In genomic region chr19:41932686-41933085, GRCm38 (mm10) we compare ENCODE assay signal across 8 mouse cellular contexts. TPM values are rescaled to one million over a fixed set of nuclear protein-coding genes. Genes with fewer than 3 reads are reported as not detected.
A peak's percentile ranks its signal among the peaks of the same experiment; 100 is the strongest.
DNase-seq lines count a peak whose midpoint lies in the region; ATAC-seq and TF ChIP-seq lines count a peak whose summit lies in the region.

No protein-coding gene starts in this region.

- TF ChIP-seq CTCF in left cerebral cortex, adult 2 months (IDR thresholded peaks at IDR 0.05): no peak
- no peak for TF ChIP-seq CTCF in olfactory bulb, adult 2 months (IDR thresholded peaks at IDR 0.05; ENCODE audit: insufficient read depth, low read depth, low read length)

- WGBS in limb, embryonic 15.5 days: under 1% methylated on average over 28 of the region's 28 CpGs
- 0% methylated on average over 28 of the region's 28 CpGs for WGBS in olfactory bulb, adult 2 months

- peak overlapping the region; percentile 72 for H3K4me2 ChIP-seq in limb, embryonic 15.5 days

- H3K27me3 ChIP-seq in limb, embryonic 15.5 days: no peaks in the 10 kb centered on the region

- peak overlapping the region; percentile 73 for H3K9ac ChIP-seq in limb, embryonic 15.5 days

- peaks cover 17% of the 10 kb centered on the region for H3K4me1 ChIP-seq in limb, embryonic 15.5 days
- peaks cover 3% of the 10 kb centered on the region; the same call in 1 of the 2 replicates for H3K4me1 ChIP-seq in olfactory bulb, adult 2 months (ENCODE audit: control insufficient read depth, insufficient read depth, low read length)

- H3K36me3 ChIP-seq in limb, embryonic 15.5 days: peaks cover 25% of the 10 kb centered on the region

- H3K9me3 ChIP-seq in limb, embryonic 15.5 days: no peaks in the 10 kb centered on the region

- peak overlapping the region; percentile 71 for H3K27ac ChIP-seq in left cerebral cortex, adult 2 months
- H3K27ac ChIP-seq in limb, embryonic 15.5 days: peak overlapping the region; percentile 67; the same call in 1 of the 2 replicates
- H3K27ac ChIP-seq in olfactory bulb, adult 2 months (ENCODE audit: insufficient read depth, low read depth, low read length): no peak overlapping the region

- DNase-seq in left cerebral cortex, adult 2 months (ENCODE audit: extremely low spot score in 1 of 2, low spot score in 2 of 2): no peak
- DNase-seq in left cerebral cortex, adult 18-20 months (ENCODE audit: low spot score in 2 of 2): no peak
- peak; percentile 50 for DNase-seq in MN1 (ENCODE audit: low spot score)
- DNase-seq in left cerebral cortex, adult 8-10 months (ENCODE audit: low spot score in 2 of 2): no peak
- DNase-seq in kidney, postnatal 36 days: no peak

- peak overlapping the region; percentile 86 for H3K4me3 ChIP-seq in left cerebral cortex, adult 2 months
- peak overlapping the region; percentile 67 for H3K4me3 ChIP-seq in limb, embryonic 15.5 days
- peak overlapping the region; percentile 92 for H3K4me3 ChIP-seq in olfactory bulb, adult 2 months (ENCODE audit: insufficient read depth, low read depth, low read length)

- ATAC-seq in erythroblast, adult 5-6 weeks (replicated peaks; ENCODE audit: low FRiP score, poor library complexity, severe bottlenecking): peak; percentile 46
- ATAC-seq in limb, embryonic 15.5 days (ENCODE audit: insufficient number of reproducible peaks, low FRiP score, low TSS enrichment, low read depth): no peak

- intact Hi-C loops in left cerebral cortex, adult 2 months (cut with DNase I): no loop called here

- no peak for TF ChIP-seq POLR2A in olfactory bulb, adult 2 months (IDR thresholded peaks at IDR 0.05; ENCODE audit: insufficient read depth, low read depth, low read length)

RNA-seq across cellular contexts. Expression of gene Exosc1, which starts 0.5 kb away (rescaled TPM):
- 10 to 100 TPM; 22.7 to 27.9 TPM for total RNA-seq in left cerebral cortex, adult 2 months (2021)
- 10 to 100 TPM; 20.4 to 30.6 TPM for total RNA-seq in left cerebral cortex, adult 18-20 months (2021)
- total RNA-seq in erythroblast, adult 5-6 weeks (2015; ENCODE audit: low replicate concordance): 14.0 and 14.6 TPM in 2 replicates
- 12.8 and 14.1 TPM in 2 replicates for total RNA-seq in erythroblast, adult 5-6 weeks (2017; ENCODE audit: low replicate concordance)
- polyA plus RNA-seq in limb, embryonic 15.5 days (2015; fragmentation: Nextera tagmentation; extraction: Ambion mirVana): 70.4 and 70.7 TPM in 2 replicates
- polyA plus RNA-seq in olfactory bulb, adult 2 months (2012; ENCODE audit: insufficient read depth, insufficient read length, low replicate concordance, missing spikeins): not detected in 2 replicates
- total RNA-seq in left cerebral cortex, adult 8-10 months (2022): 10 to 100 TPM; 26.0 to 31.7 (median 29.0) TPM

RNA-seq across cellular contexts. Expression of gene Zdhhc16, which starts 0.6 kb away (rescaled TPM):
- 10 to 100 TPM; 39.3 to 48.9 TPM for total RNA-seq in left cerebral cortex, adult 2 months (2021)
- total RNA-seq in left cerebral cortex, adult 18-20 months (2021): 10 to 100 TPM; 42.7 to 49.4 TPM
- total RNA-seq in erythroblast, adult 5-6 weeks (2015; ENCODE audit: low replicate concordance): 20.2 and 22.6 TPM in 2 replicates
- total RNA-seq in erythroblast, adult 5-6 weeks (2017; ENCODE audit: low replicate concordance): 6.4 and 19.0 TPM in 2 replicates
- 85.7 and 91.7 TPM in 2 replicates for polyA plus RNA-seq in limb, embryonic 15.5 days (2015; fragmentation: Nextera tagmentation; extraction: Ambion mirVana)
- polyA plus RNA-seq in olfactory bulb, adult 2 months (2012; ENCODE audit: insufficient read depth, insufficient read length, low replicate concordance, missing spikeins): not detected in 2 replicates
- 10 to 100 TPM; 38.1 to 43.7 (median 42.7) TPM for total RNA-seq in left cerebral cortex, adult 8-10 months (2022)

RNA-seq across cellular contexts. Expression of gene Pgam1, which starts 21.0 kb away (rescaled TPM):
- 100 to 1,000 TPM; 539 to 569 TPM for total RNA-seq in left cerebral cortex, adult 2 months (2021)
- total RNA-seq in left cerebral cortex, adult 18-20 months (2021): 100 to 1,000 TPM; 593 to 606 TPM
- 154 and 190 TPM in 2 replicates for total RNA-seq in erythroblast, adult 5-6 weeks (2015; ENCODE audit: low replicate concordance)
- 58.1 and 69.4 TPM in 2 replicates for total RNA-seq in erythroblast, adult 5-6 weeks (2017; ENCODE audit: low replicate concordance)
- polyA plus RNA-seq in limb, embryonic 15.5 days (2015; fragmentation: Nextera tagmentation; extraction: Ambion mirVana): 668 TPM in 2 replicates
- polyA plus RNA-seq in olfactory bulb, adult 2 months (2012; ENCODE audit: insufficient read depth, insufficient read length, low replicate concordance, missing spikeins): 261 and 289 TPM in 2 replicates
- total RNA-seq in left cerebral cortex, adult 8-10 months (2022): 100 to 1,000 TPM; 554 to 587 (median 579) TPM

RNA-seq across cellular contexts. Expression of gene Rrp12, which starts 36.7 kb away (rescaled TPM):
- total RNA-seq in left cerebral cortex, adult 2 months (2021): 10 to 100 TPM; 33.0 to 34.1 TPM
- 10 to 100 TPM; 29.7 to 31.5 TPM for total RNA-seq in left cerebral cortex, adult 18-20 months (2021)
- total RNA-seq in erythroblast, adult 5-6 weeks (2015; ENCODE audit: low replicate concordance): 0.63 and 2.9 TPM in 2 replicates
- total RNA-seq in erythroblast, adult 5-6 weeks (2017; ENCODE audit: low replicate concordance): 2.4 and 2.6 TPM in 2 replicates
- polyA plus RNA-seq in limb, embryonic 15.5 days (2015; fragmentation: Nextera tagmentation; extraction: Ambion mirVana): 16.1 and 17.4 TPM in 2 replicates
- not detected in 2 replicates for polyA plus RNA-seq in olfactory bulb, adult 2 months (2012; ENCODE audit: insufficient read depth, insufficient read length, low replicate concordance, missing spikeins)
- 10 to 100 TPM; 30.1 to 33.4 (median 30.9) TPM for total RNA-seq in left cerebral cortex, adult 8-10 months (2022)

RNA-seq across cellular contexts. Expression of gene Mms19, which starts 48.3 kb away (rescaled TPM):
- 10 to 100 TPM; 34.7 to 38.2 TPM for total RNA-seq in left cerebral cortex, adult 2 months (2021)
- 10 to 100 TPM; 30.9 to 32.3 TPM for total RNA-seq in left cerebral cortex, adult 18-20 months (2021)
- 10.0 and 27.0 TPM in 2 replicates for total RNA-seq in erythroblast, adult 5-6 weeks (2015; ENCODE audit: low replicate concordance)
- total RNA-seq in erythroblast, adult 5-6 weeks (2017; ENCODE audit: low replicate concordance): 3.5 and 13.9 TPM in 2 replicates
- polyA plus RNA-seq in limb, embryonic 15.5 days (2015; fragmentation: Nextera tagmentation; extraction: Ambion mirVana): 28.5 and 29.1 TPM in 2 replicates
- not detected in 2 replicates for polyA plus RNA-seq in olfactory bulb, adult 2 months (2012; ENCODE audit: insufficient read depth, insufficient read length, low replicate concordance, missing spikeins)
- 10 to 100 TPM; 29.3 to 43.8 (median 34.7) TPM for total RNA-seq in left cerebral cortex, adult 8-10 months (2022)
